Mouse (Mus musculus): ENCODE data around the gene Kdm2b.

DNA sequence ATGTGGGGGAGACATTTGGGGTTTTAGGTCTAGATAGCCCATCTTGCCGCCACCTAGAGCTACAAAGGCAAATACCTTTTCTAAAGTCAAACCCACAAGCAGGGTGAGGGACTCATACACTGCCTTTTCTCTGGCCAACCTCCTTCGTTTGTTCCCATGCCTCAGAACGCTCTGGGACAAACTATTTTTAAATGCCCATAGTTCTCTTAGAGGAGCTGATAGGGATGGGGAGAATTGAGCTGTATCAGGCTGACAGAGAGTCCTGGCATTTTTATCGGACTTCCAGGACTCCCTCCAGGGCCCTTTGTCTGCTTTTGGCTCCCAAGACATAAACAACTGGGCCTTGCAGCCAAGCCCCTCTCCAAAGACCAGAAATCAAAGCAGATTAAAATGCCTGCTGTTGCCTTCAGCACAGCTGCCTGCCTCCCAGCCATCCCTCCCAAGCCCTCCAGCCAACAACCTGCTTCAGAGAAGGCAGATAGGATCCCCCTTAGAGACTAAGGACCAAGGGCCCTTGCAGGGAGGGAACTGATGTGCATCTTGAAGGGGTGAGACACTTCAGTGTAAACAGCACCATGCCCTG, 51.6 kb downstream of the Kdm2b start:
- TF ChIP-seq CTCF (IDR thresholded peaks at IDR 0.05; ENCODE audit: control insufficient read depth, insufficient read depth, insufficient replicate concordance, low read depth, low read length) (no peak), POLR2A (IDR thresholded peaks at IDR 0.05; ENCODE audit: control insufficient read depth, low read depth, low read length) (no peak)
